Mouse (Mus musculus): Measurements from ENCODE around the gene Psmd7. TPM values are rescaled to one million over a fixed set of nuclear protein-coding genes. Genes with fewer than 3 reads are reported as not detected.
"Not testable (repeated sequence)": the region's sequence is repeated elsewhere in the genome, so short reads cannot be mapped to it uniquely, and the experiment has no call there.

Psmd7 gene
- 99.8 and 109 TPM in 2 replicates for polyA plus RNA-seq (2015; fragmentation: Nextera tagmentation; extraction: Ambion mirVana)

DNA sequence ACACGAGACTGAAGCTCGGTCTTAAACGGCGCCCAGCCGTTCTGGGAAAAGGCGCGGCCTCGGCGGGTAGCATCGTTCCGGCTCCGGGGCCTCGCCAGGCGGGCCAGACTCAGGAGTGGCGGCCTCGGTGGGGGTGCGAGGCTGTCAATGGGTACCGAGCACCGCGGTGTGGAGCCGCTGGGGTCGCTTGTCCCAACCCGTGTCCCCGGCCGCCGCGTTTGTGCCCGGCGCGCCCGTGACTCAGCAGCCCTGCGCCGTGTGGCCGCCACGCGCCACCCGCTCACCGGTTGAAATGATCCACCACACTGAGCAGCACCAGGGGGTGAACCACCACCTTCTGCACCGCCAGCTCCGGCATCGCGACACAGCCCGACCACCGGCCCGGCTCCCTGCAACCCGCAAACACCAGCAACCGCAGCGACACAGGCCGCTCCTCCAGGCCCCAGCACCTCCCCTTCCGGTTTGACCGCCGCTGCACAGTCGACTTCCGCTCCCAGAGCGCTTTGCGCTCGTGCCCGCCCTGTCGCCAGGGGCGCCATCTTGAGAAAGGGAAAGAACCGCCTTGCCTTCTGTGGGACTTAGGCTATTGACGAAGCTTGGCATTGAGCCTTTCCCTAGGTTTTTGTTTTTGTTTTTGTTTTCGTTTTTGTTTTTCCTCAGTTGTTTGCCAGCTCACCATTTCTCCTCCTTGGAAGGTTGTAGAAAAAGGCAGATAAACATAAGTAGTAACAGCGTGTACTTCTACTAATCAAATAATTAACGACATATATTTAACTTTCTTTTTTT is at the start of gene Psmd7:
TSS of gene Psmd7 (minus strand) at position 470 of the 786 bp plus-strand sequence.
- H3K4me2 ChIP-seq (ENCODE audit: low read depth, low read length) = peak within 1 kb of the TSS; percentile 65
- H3K27ac ChIP-seq (ENCODE audit: low read length) = peak within 1 kb of the TSS; percentile 78
- H3K4me3 ChIP-seq (ENCODE audit: low read depth, low read length) = peak within 1 kb of the TSS; percentile 90
- no peaks in the 10 kb centered on the region for H3K9me3 ChIP-seq (replicated peaks; ENCODE audit: control insufficient read depth, low read length)
- WGBS (ENCODE audit: insufficient replicate concordance) = 1% methylated on average over 65 of the region's 65 CpGs
- ATAC-seq (ENCODE audit: low read depth) = peak; percentile 95
- H3K9ac ChIP-seq (ENCODE audit: low read depth, low read length) = peak within 1 kb of the TSS; percentile 87
- no peaks in the 10 kb centered on the region for H3K27me3 ChIP-seq (ENCODE audit: control insufficient read depth, insufficient read depth, low read depth, low read length)
- H3K4me1 ChIP-seq (ENCODE audit: control insufficient read depth, low read depth, low read length) = peaks cover 11% of the 10 kb centered on the region
- peaks cover 21% of the 10 kb centered on the region for H3K36me3 ChIP-seq (ENCODE audit: control insufficient read depth, insufficient read depth)

DNA sequence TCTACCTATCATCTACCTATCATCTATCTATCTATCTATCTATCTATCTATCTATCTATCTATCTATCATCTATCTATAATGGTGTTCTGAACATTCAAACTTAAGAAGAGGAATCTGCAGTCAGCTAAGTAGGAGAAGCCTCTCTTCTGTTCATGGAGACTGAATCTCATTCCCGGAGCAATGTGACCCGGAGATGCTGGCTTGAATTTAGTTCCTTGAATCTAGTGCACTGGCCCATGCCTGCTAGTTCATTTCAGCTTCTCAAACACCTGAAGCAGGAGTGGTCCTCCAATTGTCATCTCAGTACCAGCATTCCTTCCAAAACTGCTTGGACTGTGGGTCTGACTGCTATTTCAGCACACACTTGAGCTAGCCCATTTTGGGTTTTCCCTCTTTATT is 45.5 kb upstream of the Psmd7 start:
- no peak for ATAC-seq (ENCODE audit: low read depth)
- H3K4me2 ChIP-seq (ENCODE audit: low read depth, low read length) = no peak overlapping the region
- no peak overlapping the region for H3K4me3 ChIP-seq (ENCODE audit: low read depth, low read length)
- H3K4me1 ChIP-seq (ENCODE audit: control insufficient read depth, low read depth, low read length) = no peaks in the 10 kb centered on the region
- H3K36me3 ChIP-seq (ENCODE audit: control insufficient read depth, insufficient read depth) = no peaks in the 10 kb centered on the region
- no peak overlapping the region for H3K9ac ChIP-seq (ENCODE audit: low read depth, low read length)
- 77% methylated on average over 2 of the region's 2 CpGs for WGBS (ENCODE audit: insufficient replicate concordance)
- no peak overlapping the region for H3K27ac ChIP-seq (ENCODE audit: low read length)
- no peaks in the 10 kb centered on the region for H3K27me3 ChIP-seq (ENCODE audit: control insufficient read depth, insufficient read depth, low read depth, low read length)
- H3K9me3 ChIP-seq (replicated peaks; ENCODE audit: control insufficient read depth, low read length) = no peaks in the 10 kb centered on the region

DNA sequence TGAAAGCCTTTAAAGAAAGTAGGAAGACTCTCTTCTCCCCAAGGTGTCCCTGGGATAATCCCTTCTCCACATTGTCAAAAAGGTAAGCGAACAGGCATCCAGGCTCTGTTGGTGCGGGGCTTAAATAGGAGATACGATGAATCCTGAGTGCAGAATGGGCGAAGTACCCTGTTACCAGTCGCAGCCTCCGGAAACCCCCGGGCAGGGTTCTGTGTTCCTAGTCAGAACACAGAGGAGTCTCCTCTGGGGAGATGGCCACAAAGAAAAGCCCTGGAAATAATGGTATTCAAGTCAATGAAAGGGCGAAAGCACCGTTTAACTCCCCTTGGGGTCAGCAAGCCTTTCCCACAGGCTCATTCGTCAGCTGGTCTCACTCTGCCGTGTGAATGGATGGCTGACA is 41.4 kb upstream of the Psmd7 start:
- Histone ChIP-seq H3K9me3 (replicated peaks; ENCODE audit: control insufficient read depth, low read length) (no peaks in the 10 kb centered on the region), H3K27ac (ENCODE audit: low read length) (no peak overlapping the region), H3K36me3 (ENCODE audit: control insufficient read depth, insufficient read depth) (no peaks in the 10 kb centered on the region), H3K27me3 (ENCODE audit: control insufficient read depth, insufficient read depth, low read depth, low read length) (no peaks in the 10 kb centered on the region), H3K4me2 (ENCODE audit: low read depth, low read length) (no peak overlapping the region), H3K4me1 (ENCODE audit: control insufficient read depth, low read depth, low read length) (no peaks in the 10 kb centered on the region), H3K4me3 (ENCODE audit: low read depth, low read length) (no peak overlapping the region), H3K9ac (ENCODE audit: low read depth, low read length) (no peak overlapping the region)
- 73% methylated on average over 11 of the region's 11 CpGs for WGBS (ENCODE audit: insufficient replicate concordance)
- no peak for ATAC-seq (ENCODE audit: low read depth)

DNA sequence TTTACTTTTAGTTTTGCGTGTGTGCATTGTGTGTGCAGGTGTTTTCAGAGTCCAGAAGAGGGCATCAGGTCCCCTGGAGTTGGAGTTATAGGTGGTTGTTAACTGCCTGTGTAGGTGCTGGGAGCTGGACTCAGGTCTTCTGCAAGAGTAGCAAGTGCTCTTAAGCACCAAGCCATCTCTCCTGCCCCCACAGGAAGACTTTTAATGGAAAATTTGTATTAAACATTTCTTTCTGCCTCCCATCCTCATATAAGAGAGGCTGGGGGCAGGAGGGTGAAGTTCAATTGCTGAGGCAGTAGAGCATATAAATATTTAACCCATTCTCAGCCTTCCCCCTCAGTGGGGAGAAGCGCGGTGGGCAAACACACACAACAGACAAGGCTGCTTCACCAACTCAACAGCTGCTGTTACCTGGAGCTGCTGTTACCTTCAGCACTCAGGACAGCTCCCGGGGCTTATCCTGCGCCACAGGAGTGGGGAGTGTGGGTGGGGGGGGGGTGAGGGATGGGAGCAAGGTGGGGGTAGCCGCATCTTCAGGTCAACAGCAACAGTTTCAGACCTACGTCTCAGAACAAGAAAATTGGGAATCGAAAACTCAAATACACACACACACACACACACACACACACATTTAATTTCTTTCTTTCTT is 40.4 kb upstream of the Psmd7 start:
- 56% methylated on average over 8 of the region's 8 CpGs for WGBS (ENCODE audit: insufficient replicate concordance)
- H3K4me3 ChIP-seq (ENCODE audit: low read depth, low read length) = no peak overlapping the region
- no peak for ATAC-seq (ENCODE audit: low read depth)
- H3K4me2 ChIP-seq (ENCODE audit: low read depth, low read length) = no peak overlapping the region
- H3K9ac ChIP-seq (ENCODE audit: low read depth, low read length) = no peak overlapping the region
- H3K9me3 ChIP-seq (replicated peaks; ENCODE audit: control insufficient read depth, low read length) = no peaks in the 10 kb centered on the region
- H3K27me3 ChIP-seq (ENCODE audit: control insufficient read depth, insufficient read depth, low read depth, low read length) = no peaks in the 10 kb centered on the region
- no peak overlapping the region for H3K27ac ChIP-seq (ENCODE audit: low read length)
- no peaks in the 10 kb centered on the region for H3K36me3 ChIP-seq (ENCODE audit: control insufficient read depth, insufficient read depth)
- H3K4me1 ChIP-seq (ENCODE audit: control insufficient read depth, low read depth, low read length) = no peaks in the 10 kb centered on the region

DNA sequence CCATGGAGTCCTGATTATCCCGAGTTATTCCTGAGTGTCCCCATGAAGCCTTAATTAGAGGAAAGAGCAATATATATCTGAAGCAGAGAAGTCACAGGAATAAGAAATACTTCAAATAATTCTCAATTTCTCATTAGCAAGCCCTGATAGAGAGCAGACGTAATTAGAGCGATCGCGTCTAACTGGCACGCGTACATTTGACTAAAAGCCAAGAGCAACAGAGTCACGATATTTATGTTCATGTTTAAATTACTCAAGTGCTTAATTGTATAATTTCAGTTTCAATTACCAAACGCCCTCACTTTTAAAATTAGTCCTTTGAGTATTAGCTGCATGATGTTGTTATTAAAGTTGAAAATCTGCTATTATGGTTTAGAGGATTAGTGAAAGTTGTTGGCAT is 39.6 kb upstream of the Psmd7 start:
- no peaks in the 10 kb centered on the region for H3K27me3 ChIP-seq (ENCODE audit: control insufficient read depth, insufficient read depth, low read depth, low read length)
- H3K9me3 ChIP-seq (replicated peaks; ENCODE audit: control insufficient read depth, low read length) = no peaks in the 10 kb centered on the region
- H3K4me3 ChIP-seq (ENCODE audit: low read depth, low read length) = no peak overlapping the region
- H3K36me3 ChIP-seq (ENCODE audit: control insufficient read depth, insufficient read depth) = no peaks in the 10 kb centered on the region
- H3K27ac ChIP-seq (ENCODE audit: low read length) = no peak overlapping the region
- no peak overlapping the region for H3K4me2 ChIP-seq (ENCODE audit: low read depth, low read length)
- 78% methylated on average over 9 of the region's 9 CpGs for WGBS (ENCODE audit: insufficient replicate concordance)
- no peaks in the 10 kb centered on the region for H3K4me1 ChIP-seq (ENCODE audit: control insufficient read depth, low read depth, low read length)
- no peak for ATAC-seq (ENCODE audit: low read depth)
- no peak overlapping the region for H3K9ac ChIP-seq (ENCODE audit: low read depth, low read length)

DNA sequence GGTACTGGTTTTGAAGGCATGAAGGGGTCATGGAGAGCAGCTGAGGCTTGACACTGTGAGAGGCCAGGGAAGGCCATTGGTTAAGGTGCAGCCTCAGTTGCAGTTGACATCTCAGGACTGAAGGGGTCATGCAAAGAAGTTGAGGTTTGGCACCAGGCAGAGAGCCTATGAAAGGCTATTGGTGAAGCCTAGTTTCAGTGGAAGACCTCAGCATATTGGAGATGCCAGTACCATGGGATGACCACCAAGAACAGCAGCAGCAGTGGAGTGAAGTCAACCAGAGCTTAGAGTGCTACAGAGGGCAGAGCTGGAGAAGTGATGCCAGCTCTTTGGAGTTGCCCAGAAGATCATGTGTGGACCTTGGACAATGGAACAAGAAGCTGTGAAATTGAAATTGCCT is 36.0 kb upstream of the Psmd7 start:
- H3K4me1 ChIP-seq (ENCODE audit: control insufficient read depth, low read depth, low read length); H3K27ac ChIP-seq (ENCODE audit: low read length); H3K9ac ChIP-seq (ENCODE audit: low read depth, low read length); H3K9me3 ChIP-seq (replicated peaks; ENCODE audit: control insufficient read depth, low read length); H3K36me3 ChIP-seq (ENCODE audit: control insufficient read depth, insufficient read depth); H3K4me2 ChIP-seq (ENCODE audit: low read depth, low read length); ATAC-seq (ENCODE audit: low read depth); H3K27me3 ChIP-seq (ENCODE audit: control insufficient read depth, insufficient read depth, low read depth, low read length); H3K4me3 ChIP-seq (ENCODE audit: low read depth, low read length): not testable (repeated sequence)

DNA sequence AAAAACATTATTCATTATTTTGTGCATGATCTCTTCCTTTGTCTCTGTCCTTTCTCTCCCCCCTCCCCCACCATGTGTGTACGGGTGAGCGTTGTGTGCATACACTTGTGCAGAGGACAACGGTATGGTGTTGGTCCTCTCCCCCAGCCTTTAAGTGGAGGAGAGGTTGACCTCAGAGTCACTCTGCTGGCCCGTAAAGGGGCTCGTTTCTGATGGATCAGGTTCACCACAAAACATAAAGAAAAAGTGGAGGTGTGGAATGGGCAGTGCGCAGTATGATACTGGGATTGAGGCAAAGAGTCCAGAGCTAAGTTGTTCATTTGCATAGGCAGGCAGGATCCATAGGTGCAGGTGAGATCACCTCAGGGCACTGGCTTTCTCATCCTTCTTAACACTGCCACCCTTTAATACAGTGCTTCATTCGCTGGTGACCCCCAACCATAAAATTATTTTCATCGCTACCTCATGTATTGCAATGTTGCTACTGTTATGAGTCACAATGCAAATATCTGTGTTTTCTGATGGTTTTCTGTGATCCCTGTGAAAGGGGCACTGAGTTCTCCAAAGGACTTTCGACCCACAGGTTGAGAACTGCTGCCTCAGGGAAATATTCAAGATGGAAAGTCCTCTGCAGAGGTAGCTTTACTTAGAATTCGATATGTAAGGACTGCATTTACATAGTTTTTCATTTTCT is 33.8 kb upstream of the Psmd7 start:
- no peak overlapping the region for H3K4me2 ChIP-seq (ENCODE audit: low read depth, low read length)
- H3K4me3 ChIP-seq (ENCODE audit: low read depth, low read length) = no peak overlapping the region
- no peaks in the 10 kb centered on the region for H3K9me3 ChIP-seq (replicated peaks; ENCODE audit: control insufficient read depth, low read length)
- H3K36me3 ChIP-seq (ENCODE audit: control insufficient read depth, insufficient read depth) = no peaks in the 10 kb centered on the region
- no peak overlapping the region for H3K9ac ChIP-seq (ENCODE audit: low read depth, low read length)
- H3K27me3 ChIP-seq (ENCODE audit: control insufficient read depth, insufficient read depth, low read depth, low read length) = no peaks in the 10 kb centered on the region
- WGBS (ENCODE audit: insufficient replicate concordance) = 66% methylated on average over 10 of the region's 10 CpGs
- no peak overlapping the region for H3K27ac ChIP-seq (ENCODE audit: low read length)
- no peak for ATAC-seq (ENCODE audit: low read depth)
- H3K4me1 ChIP-seq (ENCODE audit: control insufficient read depth, low read depth, low read length) = no peaks in the 10 kb centered on the region

DNA sequence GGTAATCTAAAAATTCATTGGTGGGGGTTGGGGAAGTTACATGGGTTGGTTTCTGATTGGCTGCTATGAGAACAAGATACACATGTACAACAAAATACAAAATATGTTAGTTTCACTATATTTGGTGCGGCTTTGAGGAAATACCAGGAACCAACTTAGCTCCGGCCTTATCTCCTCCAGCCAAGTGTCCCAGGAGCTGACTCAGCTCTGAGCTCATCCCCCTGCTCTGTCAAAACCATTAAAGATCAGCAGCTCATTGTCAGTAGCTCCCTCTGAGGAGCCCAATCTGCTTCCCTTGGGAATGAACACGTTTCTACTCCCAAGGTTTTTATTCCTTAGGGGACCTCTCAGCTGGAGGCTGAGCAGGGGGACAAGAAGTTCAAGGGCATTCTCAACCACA is 32.9 kb upstream of the Psmd7 start:
- WGBS (ENCODE audit: insufficient replicate concordance) = 33% methylated on average over 3 of the region's 3 CpGs
- Histone ChIP-seq H3K36me3 (ENCODE audit: control insufficient read depth, insufficient read depth) (no peaks in the 10 kb centered on the region), H3K4me2 (ENCODE audit: low read depth, low read length) (no peak overlapping the region), H3K4me3 (ENCODE audit: low read depth, low read length) (no peak overlapping the region), H3K27ac (ENCODE audit: low read length) (no peak overlapping the region), H3K27me3 (ENCODE audit: control insufficient read depth, insufficient read depth, low read depth, low read length) (no peaks in the 10 kb centered on the region), H3K9me3 (replicated peaks; ENCODE audit: control insufficient read depth, low read length) (no peaks in the 10 kb centered on the region), H3K4me1 (ENCODE audit: control insufficient read depth, low read depth, low read length) (no peaks in the 10 kb centered on the region), H3K9ac (ENCODE audit: low read depth, low read length) (no peak overlapping the region)
- no peak for ATAC-seq (ENCODE audit: low read depth)

DNA sequence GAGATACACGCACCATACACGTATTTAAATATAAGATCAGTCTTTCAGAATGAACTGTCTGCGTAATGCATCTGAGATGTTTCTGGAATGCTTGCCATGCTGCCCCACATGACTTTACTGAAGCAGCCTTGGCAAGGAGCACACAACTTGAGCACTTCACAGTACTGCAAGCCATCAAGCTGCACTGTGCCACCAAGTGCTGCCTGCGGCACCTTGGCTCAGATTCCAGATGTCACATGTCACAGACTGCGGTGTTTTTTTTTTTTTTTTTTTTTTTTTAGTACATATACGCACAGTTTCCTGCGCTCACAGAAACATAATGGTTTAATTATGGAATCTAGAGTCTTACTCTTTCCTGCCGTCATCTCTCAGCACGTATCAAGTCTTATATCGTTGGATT is 30.2 kb upstream of the Psmd7 start:
- no peak overlapping the region for H3K4me3 ChIP-seq (ENCODE audit: low read depth, low read length)
- ATAC-seq (ENCODE audit: low read depth) = no peak
- H3K27me3 ChIP-seq (ENCODE audit: control insufficient read depth, insufficient read depth, low read depth, low read length) = no peaks in the 10 kb centered on the region
- H3K9me3 ChIP-seq (replicated peaks; ENCODE audit: control insufficient read depth, low read length) = no peaks in the 10 kb centered on the region
- no peaks in the 10 kb centered on the region for H3K36me3 ChIP-seq (ENCODE audit: control insufficient read depth, insufficient read depth)
- H3K4me1 ChIP-seq (ENCODE audit: control insufficient read depth, low read depth, low read length) = no peaks in the 10 kb centered on the region
- H3K27ac ChIP-seq (ENCODE audit: low read length) = no peak overlapping the region
- H3K4me2 ChIP-seq (ENCODE audit: low read depth, low read length) = no peak overlapping the region
- no peak overlapping the region for H3K9ac ChIP-seq (ENCODE audit: low read depth, low read length)
- WGBS (ENCODE audit: insufficient replicate concordance) = 81% methylated on average over 10 of the region's 10 CpGs

All from liver, embryonic 16.5 days (tissue).